Mouse (Mus musculus) cerebellum, postnatal 4 days (tissue): ENCODE measurements at regions not wholly inside any gene's neighbourhood (a gene's known extent, or its start where the extent isn't known, plus 50 kb on each side); places are given as distances from the start of the nearest gene placed in this dataset.

Source experiments
- DNase-seq, 2 experiments: peaks; one replicate each; pipeline ENCODE4 v3.0.0; 2022; ENCODE audit warnings: low spot score in 2 of 2, mixed read lengths in 1 of 2

DNA sequence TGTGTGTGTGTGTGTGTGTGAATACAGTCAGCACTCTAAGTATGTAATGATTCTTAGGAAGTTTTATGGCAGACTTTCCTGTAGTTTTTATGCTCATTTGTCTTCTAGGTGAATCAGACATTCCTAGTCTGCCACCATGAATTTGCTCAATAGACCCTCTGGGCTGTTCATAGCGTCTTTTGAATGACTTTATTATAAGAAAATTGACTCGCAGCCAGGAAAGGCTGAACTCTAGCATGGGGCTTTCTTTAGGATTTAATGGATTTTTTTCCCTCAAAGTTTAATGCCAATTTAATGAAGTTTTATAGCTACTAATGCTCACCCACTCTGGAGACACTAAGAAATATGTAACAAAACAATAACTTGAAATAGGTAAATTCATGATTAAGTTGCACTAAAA lies 363.6 kb downstream of the Cdh11 start:
- no peak for DNase-seq

DNA sequence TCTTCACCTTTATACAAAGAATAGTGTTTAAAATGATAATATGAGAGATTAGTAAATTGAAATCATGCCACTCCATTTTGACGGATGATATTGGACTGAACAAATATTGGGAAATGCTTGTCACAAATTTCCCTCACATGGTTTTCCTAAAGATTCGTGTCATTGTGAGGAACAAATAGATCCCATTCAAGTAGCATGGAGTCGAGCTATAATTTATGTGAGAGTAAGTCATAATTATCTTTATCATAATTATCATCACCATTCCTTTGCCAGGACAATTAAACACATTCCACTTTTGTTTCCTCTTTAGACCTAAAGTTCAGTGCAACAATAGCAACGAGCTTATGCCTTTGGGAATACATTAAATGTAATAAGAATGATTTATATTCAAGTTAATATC lies 370.5 kb downstream of the Cdh11 start:
- DNase-seq: no peak

DNA sequence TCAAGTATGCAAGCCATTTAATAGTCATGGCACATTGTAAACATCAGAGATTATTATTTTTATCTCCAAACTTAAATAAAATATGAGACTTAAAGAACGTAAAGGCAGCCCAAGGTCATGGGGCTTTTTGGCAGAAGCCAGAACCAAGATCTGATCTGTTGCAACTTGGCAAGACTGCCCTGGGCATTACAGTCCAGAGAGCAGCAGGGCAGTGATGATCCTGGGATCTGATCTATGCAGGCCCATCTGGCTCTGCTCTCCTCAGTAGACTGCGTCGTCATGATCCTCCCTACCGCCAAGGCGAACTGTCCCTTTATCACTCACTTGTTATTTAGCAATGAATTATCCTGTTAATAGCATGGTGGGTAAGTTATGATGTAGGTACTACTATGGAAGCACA lies 372.0 kb downstream of the Cdh11 start:
- DNase-seq: peak in 1 of 2 experiments; percentile 14

DNA sequence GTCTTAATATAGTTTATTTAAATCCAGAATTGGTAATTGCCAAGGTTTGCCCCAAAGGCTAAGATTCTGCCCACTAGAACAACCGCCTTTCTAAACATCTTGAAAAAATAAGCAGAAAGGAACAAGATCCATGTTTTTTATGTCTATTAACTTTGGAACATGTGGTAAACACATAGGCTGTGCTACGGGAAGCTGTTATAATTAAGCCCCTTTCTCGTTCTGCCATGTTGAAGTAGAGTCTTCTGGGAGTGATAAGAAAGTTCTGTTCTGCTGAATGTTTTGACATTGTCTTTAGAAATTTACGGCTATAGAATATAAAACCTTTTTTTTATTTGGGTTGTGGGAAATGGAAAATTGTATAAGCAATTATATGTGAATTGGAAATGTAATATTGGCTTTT lies 397.9 kb downstream of the Cdh11 start:
- no peak for DNase-seq

DNA sequence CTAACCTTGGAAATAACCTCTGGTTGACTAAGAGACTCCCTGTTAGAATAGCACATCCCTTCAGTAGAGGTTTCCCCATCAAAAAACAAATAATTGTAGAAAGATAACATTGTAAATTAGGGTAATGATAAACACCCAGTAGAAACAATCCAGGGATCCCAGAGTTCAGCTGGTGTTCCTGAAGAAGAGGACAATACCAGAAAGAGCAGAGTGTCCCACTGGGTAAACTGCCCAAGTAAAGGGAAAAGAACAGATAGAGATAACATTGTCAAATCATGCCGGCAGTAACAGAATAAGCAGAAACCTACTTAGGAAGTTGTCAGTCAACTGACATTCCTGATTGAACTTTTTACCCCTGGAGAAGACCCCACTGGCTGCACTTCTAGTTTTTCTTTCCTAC lies 440.1 kb downstream of the Cdh11 start:
- no peak for DNase-seq

DNA sequence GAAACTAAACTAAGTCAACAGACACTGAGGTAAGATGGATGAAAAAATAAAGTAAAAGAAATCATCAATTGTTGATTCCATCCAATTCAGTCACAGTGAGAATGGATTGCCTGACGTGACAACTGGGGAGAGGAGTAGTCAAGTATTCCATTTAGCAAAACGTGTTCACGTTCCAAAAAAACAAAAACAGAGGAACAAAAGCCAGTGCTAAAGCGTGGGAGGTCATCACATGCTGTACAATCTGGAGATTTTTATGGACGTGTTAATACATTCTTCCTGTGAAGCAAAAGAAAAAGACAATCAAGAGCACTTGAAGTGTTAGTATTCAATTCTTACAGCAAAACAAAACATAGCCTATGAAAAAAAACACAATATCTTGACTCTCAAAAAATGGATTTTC lies 452.9 kb downstream of the Cdh11 start:
- DNase-seq: no peak

DNA sequence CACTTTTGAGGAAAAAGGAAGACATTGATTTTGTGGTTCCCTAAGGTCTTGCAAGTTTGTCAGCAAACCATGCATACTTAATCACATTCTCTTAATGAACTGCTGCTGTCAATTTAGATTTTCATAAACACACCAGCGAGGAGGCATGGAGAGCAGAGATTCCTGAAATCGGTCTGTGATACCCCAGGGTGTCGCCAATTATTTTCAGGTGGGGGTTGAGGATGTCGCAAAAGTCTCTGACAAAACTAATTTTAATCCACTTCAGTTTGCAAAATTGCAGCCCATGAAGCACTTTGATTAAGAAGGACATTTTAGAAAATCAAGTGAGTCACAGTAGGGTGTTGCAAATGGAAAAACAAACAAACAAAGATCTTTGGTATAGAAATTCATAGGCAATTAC lies 454.3 kb downstream of the Cdh11 start:
- no peak for DNase-seq

DNA sequence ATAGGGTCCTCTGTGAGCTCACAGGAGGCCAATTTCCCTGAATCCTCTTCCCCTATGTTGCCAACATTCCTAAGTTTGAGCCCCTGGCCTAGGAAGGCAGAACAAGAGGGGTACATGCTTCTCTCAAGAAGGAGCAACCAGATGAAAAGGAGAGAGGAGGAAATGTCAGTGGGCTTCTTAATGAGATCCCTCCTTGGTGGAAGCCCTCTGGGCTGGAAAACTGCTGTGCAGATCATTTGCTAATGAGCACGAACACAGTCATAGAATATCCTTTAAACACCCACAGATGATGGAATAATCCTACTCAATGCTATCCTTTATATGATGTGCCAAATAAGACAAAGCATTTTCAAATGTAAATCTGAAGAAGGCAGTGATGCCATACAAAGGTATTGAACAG lies 455.5 kb downstream of the Cdh11 start:
- no peak for DNase-seq
